Mouse (Mus musculus): ENCODE measurements around the gene Gemin6. TPM values are rescaled to one million over a fixed set of nuclear protein-coding genes. Genes with fewer than 3 reads are reported as not detected.
A peak's percentile ranks its signal among the peaks of the same experiment; 100 is the strongest.

Gene Gemin6
- total and polyA plus RNA-seq, 3 experiments: 2.3 to 4.4 (median 3.6) TPM

GRCm38 (mm10) chr17:80179959-80180358 lies 44.3 kb upstream of the Gemin6 start:
- under 1% methylated on average over 6 of the region's 6 CpGs for WGBS
- peak; percentile 74 to 78 for DNase-seq
- H3K27ac ChIP-seq: no peak overlapping the region
- no peak overlapping the region for H3K4me3 ChIP-seq
- intact Hi-C loops (cut with DNase I): loop anchor here (1.0 to 5.0 kb wide), 4 partner anchors 53 to 318 kb away; partner anchors contain the start of gene Galm
- H3K4me1 ChIP-seq (ENCODE audit: control insufficient read depth, insufficient read depth, low read length): no peaks in the 10 kb centered on the region
- no peaks in the 10 kb centered on the region for H3K27me3 ChIP-seq (ENCODE audit: control insufficient read depth, insufficient read depth, low read length)
- H3K79me2 ChIP-seq (replicated peaks; ENCODE audit: control insufficient read depth, insufficient read depth, low read length): no peaks in the 10 kb centered on the region
- H3K36me3 ChIP-seq (ENCODE audit: control insufficient read depth, insufficient read depth, low read length): no peaks in the 10 kb centered on the region
- H3K9ac ChIP-seq (ENCODE audit: low read depth, low read length): no peak overlapping the region
- TF ChIP-seq POLR2A (IDR thresholded peaks at IDR 0.05; ENCODE audit: insufficient read depth, low read depth, low read length): 0 out of 2 replicates have a peak, but pooled peaks have one; percentile 19
- TF ChIP-seq EP300 (IDR thresholded peaks at IDR 0.05; ENCODE audit: insufficient read depth, low read depth, low read length): peak; percentile 97
- TF ChIP-seq CTCF (IDR thresholded peaks at IDR 0.05): peak; percentile 83

DNA sequence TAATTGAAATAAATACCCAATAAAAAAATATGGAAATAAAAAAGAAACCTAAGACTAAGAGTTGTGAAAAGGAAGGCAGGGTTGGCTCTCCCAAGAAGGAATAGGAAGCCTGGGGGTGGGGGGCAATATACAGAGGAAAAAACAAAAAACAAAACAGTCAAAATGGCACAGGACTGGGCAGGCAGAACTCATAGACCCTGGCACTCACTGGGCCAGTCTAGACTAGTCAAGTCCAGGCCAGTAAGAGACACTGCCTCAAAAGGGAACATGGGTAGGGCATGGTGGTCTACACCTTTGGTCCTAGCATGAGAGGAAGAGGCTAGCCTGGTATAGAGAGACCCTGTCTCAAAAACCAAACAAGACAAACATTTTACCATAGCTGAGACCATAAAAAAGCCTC lies 43.8 kb upstream of the Gemin6 start:
- TF ChIP-seq POLR2A (IDR thresholded peaks at IDR 0.05; ENCODE audit: insufficient read depth, low read depth, low read length): no peak
- no peak for TF ChIP-seq CTCF (IDR thresholded peaks at IDR 0.05)
- TF ChIP-seq EP300 (IDR thresholded peaks at IDR 0.05; ENCODE audit: insufficient read depth, low read depth, low read length): no peak
- H3K4me1 ChIP-seq (ENCODE audit: control insufficient read depth, insufficient read depth, low read length): no peaks in the 10 kb centered on the region
- intact Hi-C loops (cut with DNase I): loop anchor here (1.0 to 5.0 kb wide), 3 partner anchors 132 to 318 kb away; no protein-coding TSS in a partner anchor
- H3K4me3 ChIP-seq: no peak overlapping the region
- no peak overlapping the region for H3K9ac ChIP-seq (ENCODE audit: low read depth, low read length)
- H3K36me3 ChIP-seq (ENCODE audit: control insufficient read depth, insufficient read depth, low read length): no peaks in the 10 kb centered on the region
- H3K79me2 ChIP-seq (replicated peaks; ENCODE audit: control insufficient read depth, insufficient read depth, low read length): no peaks in the 10 kb centered on the region
- no peak overlapping the region for H3K27ac ChIP-seq
- DNase-seq: no peak
- no peaks in the 10 kb centered on the region for H3K27me3 ChIP-seq (ENCODE audit: control insufficient read depth, insufficient read depth, low read length)

- WGBS: 81% methylated on average over 10 of the region's 10 CpGs
- H3K4me3 ChIP-seq: no peak overlapping the region
- no peaks in the 10 kb centered on the region for H3K4me1 ChIP-seq (ENCODE audit: control insufficient read depth, insufficient read depth, low read length)
- H3K27me3 ChIP-seq (ENCODE audit: control insufficient read depth, insufficient read depth, low read length): no peaks in the 10 kb centered on the region
- intact Hi-C loops (cut with DNase I): loop anchor here (5.0 kb wide), 1 partner anchor 321 kb away; no protein-coding TSS in a partner anchor
- no peak for TF ChIP-seq POLR2A (IDR thresholded peaks at IDR 0.05; ENCODE audit: insufficient read depth, low read depth, low read length)
- TF ChIP-seq CTCF (IDR thresholded peaks at IDR 0.05): no peak
- no peak for TF ChIP-seq EP300 (IDR thresholded peaks at IDR 0.05; ENCODE audit: insufficient read depth, low read depth, low read length)
- no peak overlapping the region for H3K27ac ChIP-seq
- no peaks in the 10 kb centered on the region for H3K79me2 ChIP-seq (replicated peaks; ENCODE audit: control insufficient read depth, insufficient read depth, low read length)
- no peak overlapping the region for H3K9ac ChIP-seq (ENCODE audit: low read depth, low read length)
- DNase-seq: no peak
- no peaks in the 10 kb centered on the region for H3K36me3 ChIP-seq (ENCODE audit: control insufficient read depth, insufficient read depth, low read length)
These were observed 40.6 kb upstream of the Gemin6 start for GRCm38 (mm10) chr17:80183615-80184014.

GRCm38 (mm10) chr17:80193075-80193474 lies 31.2 kb upstream of the Gemin6 start:
- H3K36me3 ChIP-seq (ENCODE audit: control insufficient read depth, insufficient read depth, low read length): no peaks in the 10 kb centered on the region
- WGBS: 59% methylated on average over 5 of the region's 5 CpGs
- H3K79me2 ChIP-seq (replicated peaks; ENCODE audit: control insufficient read depth, insufficient read depth, low read length): no peaks in the 10 kb centered on the region
- H3K4me3 ChIP-seq: no peak overlapping the region
- intact Hi-C loops (cut with DNase I): no loop called here
- no peak for TF ChIP-seq EP300 (IDR thresholded peaks at IDR 0.05; ENCODE audit: insufficient read depth, low read depth, low read length)
- TF ChIP-seq CTCF (IDR thresholded peaks at IDR 0.05): peak; percentile 71
- no peak for DNase-seq
- no peaks in the 10 kb centered on the region for H3K27me3 ChIP-seq (ENCODE audit: control insufficient read depth, insufficient read depth, low read length)
- no peaks in the 10 kb centered on the region for H3K4me1 ChIP-seq (ENCODE audit: control insufficient read depth, insufficient read depth, low read length)
- H3K9ac ChIP-seq (ENCODE audit: low read depth, low read length): no peak overlapping the region
- H3K27ac ChIP-seq: no peak overlapping the region

DNA sequence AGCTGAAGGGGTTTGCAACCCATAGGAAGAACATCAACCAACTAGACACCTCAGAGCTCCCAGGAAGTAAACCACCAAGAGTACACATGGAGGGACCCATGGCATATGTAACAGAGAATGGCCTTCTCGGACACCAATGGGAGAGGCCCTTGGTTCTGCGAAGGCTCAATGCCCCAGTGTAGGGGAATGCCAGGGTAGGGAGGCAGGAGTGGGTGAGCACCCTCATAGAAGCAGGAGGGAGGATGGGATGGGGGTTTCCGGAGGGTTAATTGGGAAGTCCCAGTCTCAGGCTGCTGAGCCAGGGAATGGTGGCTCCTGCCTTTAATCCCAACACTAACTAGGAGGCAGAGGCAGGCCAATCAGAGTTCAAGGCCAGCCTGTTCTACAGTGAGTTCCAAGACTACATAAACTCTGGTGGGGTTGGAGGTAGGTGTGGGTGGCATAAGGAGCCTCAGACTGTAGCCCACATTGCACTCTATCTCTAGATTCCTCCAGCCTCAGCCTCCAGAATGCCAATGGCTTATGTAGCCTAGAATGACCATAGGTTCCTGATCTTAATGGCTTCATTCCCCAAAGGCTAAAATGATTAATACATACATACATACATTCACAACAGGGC lies 25.0 kb upstream of the Gemin6 start:
- TF ChIP-seq POLR2A (IDR thresholded peaks at IDR 0.05; ENCODE audit: insufficient read depth, low read depth, low read length): no peak
- no peak for TF ChIP-seq CTCF (IDR thresholded peaks at IDR 0.05)
- no peak for TF ChIP-seq EP300 (IDR thresholded peaks at IDR 0.05; ENCODE audit: insufficient read depth, low read depth, low read length)
- H3K4me1 ChIP-seq (ENCODE audit: control insufficient read depth, insufficient read depth, low read length): no peaks in the 10 kb centered on the region
- H3K27me3 ChIP-seq (ENCODE audit: control insufficient read depth, insufficient read depth, low read length): no peaks in the 10 kb centered on the region
- H3K79me2 ChIP-seq (replicated peaks; ENCODE audit: control insufficient read depth, insufficient read depth, low read length): no peaks in the 10 kb centered on the region; the same call in none of the 2 replicates
- intact Hi-C loops (cut with DNase I): no loop called here
- H3K36me3 ChIP-seq (ENCODE audit: control insufficient read depth, insufficient read depth, low read length): peaks cover 36% of the 10 kb centered on the region
- WGBS: 88% methylated on average over 3 of the region's 3 CpGs
- no peak for DNase-seq
- H3K9ac ChIP-seq (ENCODE audit: low read depth, low read length): no peak overlapping the region
- no peak overlapping the region for H3K27ac ChIP-seq
- H3K4me3 ChIP-seq: no peak overlapping the region

- intact Hi-C loops (cut with DNase I): loop anchor here (1.0 to 5.0 kb wide), 4 partner anchors 19 to 313 kb away; partner anchors contain the start of genes Gemin6 and Hnrnpll
- WGBS: 4% methylated on average over 5 of the region's 5 CpGs
These were observed 18.6 kb upstream of the Gemin6 start for GRCm38 (mm10) chr17:80205657-80206056.

More at GRCm38 (mm10) chr17:80205657-80206056, 18.6 kb upstream of the Gemin6 start:
- Histone ChIP-seq H3K4me3 (peak overlapping the region; percentile 90), H3K27ac (peak overlapping the region; percentile 96), H3K27me3 (ENCODE audit: control insufficient read depth, insufficient read depth, low read length) (no peaks in the 10 kb centered on the region), H3K36me3 (ENCODE audit: control insufficient read depth, insufficient read depth, low read length) (peaks cover 42% of the 10 kb centered on the region), H3K4me1 (ENCODE audit: control insufficient read depth, insufficient read depth, low read length) (peaks cover 6% of the 10 kb centered on the region), H3K9ac (ENCODE audit: low read depth, low read length) (no peak overlapping the region; the same call in 1 of the 2 replicates), H3K79me2 (replicated peaks; ENCODE audit: control insufficient read depth, insufficient read depth, low read length) (peaks cover 3% of the 10 kb centered on the region)
- TF ChIP-seq CTCF (IDR thresholded peaks at IDR 0.05) (no peak), POLR2A (IDR thresholded peaks at IDR 0.05; ENCODE audit: insufficient read depth, low read depth, low read length) (no peak), EP300 (IDR thresholded peaks at IDR 0.05; ENCODE audit: insufficient read depth, low read depth, low read length) (no peak)
- no peak for DNase-seq
